Mouse (Mus musculus) forebrain, postnatal 0 days (tissue): ENCODE data around the gene Wipf1. TPM values are rescaled to one million over a fixed set of nuclear protein-coding genes. Genes with fewer than 3 reads are reported as not detected.

Experiments
- ATAC-seq: fragments of 200-750 bp; cut with Nextera tagmentation; 2 replicates; pipeline ENCODE4 v1.8.0; 2017; ENCODE audit warnings: mild to moderate bottlenecking, moderate library complexity
- DNase-seq: peaks from one replicate; pipeline ENCODE4 v3.0.0-alpha.2; 2015
- H3K27ac ChIP-seq: fragments of 300-500 bp; sonication (generic); 2 replicates; pipeline ENCODE4 v1.5.1; 2014; ENCODE audit warnings: low read depth, mild to moderate bottlenecking, antibody characterized with exemption, low read length, moderate library complexity, mixed read lengths
- H3K27me3 ChIP-seq: fragments of 300-500 bp; sonication (generic); 2 replicates; pipeline ENCODE4 v1.6.1; 2014; ENCODE audit warnings: mild to moderate bottlenecking, low read length, mixed read lengths; ENCODE audit not compliant: insufficient read depth
- H3K36me3 ChIP-seq: fragments of 300-500 bp; sonication (generic); 2 replicates; pipeline ENCODE4 v1.6.1; 2014; ENCODE audit warnings: mild to moderate bottlenecking, moderate library complexity; ENCODE audit not compliant: insufficient read depth
- H3K4me1 ChIP-seq: fragments of 300-500 bp; sonication (generic); 2 replicates; pipeline ENCODE4 v1.6.1; 2014; ENCODE audit warnings: antibody characterized with exemption; ENCODE audit not compliant: insufficient read depth
- H3K4me2 ChIP-seq: fragments of 300-500 bp; sonication (generic); 2 replicates; pipeline ENCODE4 v1.6.1; 2014; ENCODE audit warnings: low read depth, mild to moderate bottlenecking, moderate library complexity
- H3K4me3 ChIP-seq: fragments of 300-500 bp; sonication (generic); 2 replicates; pipeline ENCODE4 v1.5.1; 2014; ENCODE audit warnings: low read depth, low read length, mixed read lengths
- H3K9ac ChIP-seq: fragments of 300-500 bp; sonication (generic); 2 replicates; pipeline ENCODE4 v1.6.1; 2014; ENCODE audit warnings: mild to moderate bottlenecking
- H3K9me3 ChIP-seq: fragments of 300-500 bp; sonication (generic); 2 replicates; pipeline ENCODE4 v1.6.1; 2016; ENCODE audit warnings: low read length
- CTCF ChIP-seq: sonication (generic); IDR thresholded peaks from 2 replicates; pipeline ENCODE4 v1.5.1; 2016; ENCODE audit warnings: antibody characterized with exemption, control low read depth, low read depth
- WGBS: fragments of 180-500 bp; shearing (Covaris S2); extraction: QIAGEN DNeasy Blood & Tissue Kit; methylation state at CpG from one replicate; pipeline ENCODE4 v1.1.7; 2014; 5-methylcytosine and 5-hydroxymethylcytosine counted together
- polyA plus RNA-seq: library from polyadenylated mRNA; unstranded; fragments of >200 nt; fragmentation: Nextera tagmentation; extraction: Ambion mirVana; gene quantifications from 2 replicates; pipeline ENCODE4 v1.2.1, GENCODE M21; 2015
- total RNA-seq: library from RNA; depleted of rRNA; stranded (reverse); fragments of >200 nt; gene quantifications from 2 replicates; pipeline ENCODE4 v1.2.3, GENCODE M21; 2014

The Wipf1 gene
- total and polyA plus RNA-seq, 2 experiments from 2014 or later, result 2.0 to 2.4 TPM

DNA sequence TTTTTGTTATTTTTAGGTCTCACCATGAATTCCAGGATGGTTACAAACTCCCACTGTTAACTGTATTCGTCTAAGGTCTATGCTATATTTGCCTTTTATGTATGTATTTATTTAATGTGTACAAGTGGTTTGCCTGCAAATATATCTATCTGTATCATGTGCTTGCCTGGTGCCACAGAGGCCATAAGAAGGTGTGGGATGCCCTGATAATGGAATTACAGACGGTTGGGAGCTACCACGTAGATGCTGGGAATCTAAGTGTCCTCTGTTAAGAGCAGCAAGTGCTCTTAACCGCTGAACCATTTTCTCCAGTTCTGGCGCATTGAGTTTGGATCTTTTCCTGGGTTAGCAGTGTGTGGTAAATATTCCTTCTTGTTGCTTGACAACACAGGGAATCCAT lies 953 bp upstream of the Wipf1 start:
- Histone ChIP-seq H3K9ac (no peak overlapping the region), H3K27ac (no peak overlapping the region), H3K27me3 (peaks cover 9% of the 10 kb centered on the region), H3K4me1 (0 out of 2 replicates have a peak, but pooled peaks cover 7% of the 10 kb centered on the region), H3K4me3 (no peak overlapping the region), H3K9me3 (no peaks in the 10 kb centered on the region), H3K36me3 (no peaks in the 10 kb centered on the region), H3K4me2 (no peak overlapping the region)
- TF ChIP-seq CTCF, result no peak
- 69% methylated on average over 5 of the region's 5 CpGs for WGBS
- no peak for ATAC-seq
- peak; percentile 25 for DNase-seq

DNA sequence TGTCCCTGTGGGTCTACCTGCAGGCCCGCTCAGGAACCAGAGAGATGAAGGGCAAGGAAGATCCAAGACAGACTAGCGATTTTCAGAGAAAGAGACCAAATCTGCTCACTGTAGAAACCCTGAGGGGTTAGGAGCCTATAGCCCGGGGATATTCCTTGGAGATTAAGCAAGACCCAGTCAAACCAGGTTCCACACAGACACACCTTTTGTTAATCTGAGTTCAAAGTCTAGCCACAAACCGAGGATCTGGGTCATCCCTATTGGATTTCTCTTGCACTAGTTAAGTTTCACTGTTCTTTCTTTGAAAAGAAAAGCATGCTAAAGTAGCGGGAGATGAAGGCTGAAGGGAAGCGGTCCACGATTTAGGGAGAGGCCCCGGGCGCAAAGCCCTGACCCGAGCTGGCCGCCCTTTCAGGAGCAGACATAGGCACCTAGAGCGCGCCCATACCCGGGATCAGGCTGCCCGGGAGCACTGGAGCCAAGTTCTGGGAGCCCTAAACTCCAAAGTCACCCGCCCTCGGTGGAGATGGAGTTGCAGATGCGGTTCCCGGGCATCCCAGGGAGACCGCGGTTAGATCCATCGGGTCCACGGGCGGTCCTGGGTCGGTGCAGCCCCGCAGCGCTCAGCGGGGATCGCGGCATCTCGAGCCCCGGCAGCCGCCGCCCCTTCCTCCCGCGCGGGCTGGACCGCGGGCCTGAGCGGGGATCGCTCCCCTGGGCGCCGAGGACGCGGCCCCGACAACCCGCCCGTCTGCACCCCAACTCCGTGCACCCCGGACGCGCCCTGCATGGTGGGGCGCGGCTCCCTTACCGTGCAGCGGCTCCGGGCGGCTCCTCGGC lies 798 bp downstream of the Wipf1 start:
- peak overlapping the region; percentile 58 for H3K9ac ChIP-seq
- no peak overlapping the region for H3K27ac ChIP-seq
- TF ChIP-seq CTCF, result no peak
- WGBS, result 2% methylated on average over 59 of the region's 59 CpGs
- DNase-seq (peak; percentile 14), ATAC-seq (peak; percentile 49)
- H3K4me1 ChIP-seq, result 0 out of 2 replicates have a peak, but pooled peaks cover 7% of the 10 kb centered on the region
- H3K9me3 ChIP-seq, result no peaks in the 10 kb centered on the region
- H3K4me3 ChIP-seq, result peak overlapping the region; percentile 62
- no peaks in the 10 kb centered on the region for H3K36me3 ChIP-seq
- peaks cover 9% of the 10 kb centered on the region for H3K27me3 ChIP-seq
- H3K4me2 ChIP-seq, result peak overlapping the region; percentile 99

DNA sequence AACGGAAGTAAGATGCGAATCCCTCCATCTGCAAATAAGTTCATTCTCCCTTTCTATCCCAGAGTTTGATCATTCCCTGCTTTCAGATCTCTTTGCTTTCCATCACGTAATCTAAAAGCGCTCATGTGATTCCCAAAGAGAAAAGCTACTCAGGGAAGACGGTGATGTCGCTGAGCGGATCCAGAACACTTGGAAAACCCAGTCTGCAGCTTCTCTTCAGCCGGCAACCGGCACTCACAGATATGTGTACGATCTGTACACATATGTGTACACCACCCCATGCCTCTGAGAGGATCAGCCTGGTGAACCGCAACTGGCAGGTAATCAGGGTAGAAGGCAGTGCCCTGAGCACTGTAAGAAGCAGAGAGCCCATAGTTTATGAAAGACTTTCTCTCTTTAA lies 1.6 kb downstream of the Wipf1 start:
- ATAC-seq, result no peak

DNA sequence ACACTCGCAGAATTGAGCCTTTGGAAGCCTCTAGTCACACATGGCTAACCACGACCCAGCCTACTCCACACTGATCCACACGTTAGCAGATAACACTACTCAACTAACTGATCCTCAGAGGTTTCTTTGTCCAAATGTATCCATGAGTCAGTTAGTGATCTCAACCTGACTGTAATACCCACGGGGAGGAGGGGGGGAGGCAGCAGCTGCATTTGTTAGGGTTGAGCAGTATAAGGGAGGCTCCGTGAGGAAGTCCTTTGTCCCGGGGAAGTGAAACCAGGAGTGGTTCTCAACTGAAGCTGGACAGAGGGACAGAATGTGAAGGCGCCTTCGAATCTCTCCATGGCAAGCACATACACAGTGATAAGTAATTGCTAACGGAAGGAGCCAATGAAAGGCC lies 2.8 kb downstream of the Wipf1 start:
- no peaks in the 10 kb centered on the region for H3K9me3 ChIP-seq
- no peak for ATAC-seq
- no peak for TF ChIP-seq CTCF
- DNase-seq, result no peak
- H3K4me2 ChIP-seq, result no peak overlapping the region
- H3K4me1 ChIP-seq, result 0 out of 2 replicates have a peak, but pooled peaks cover 7% of the 10 kb centered on the region
- no peak overlapping the region for H3K9ac ChIP-seq
- no peaks in the 10 kb centered on the region for H3K36me3 ChIP-seq
- no peak overlapping the region for H3K27ac ChIP-seq
- no peak overlapping the region for H3K4me3 ChIP-seq
- 83% methylated on average over 9 of the region's 9 CpGs for WGBS
- peaks cover 9% of the 10 kb centered on the region for H3K27me3 ChIP-seq

More for the DNA sequence above, 1.6 kb downstream of the Wipf1 start:
- Histone ChIP-seq H3K27me3 (peaks cover 9% of the 10 kb centered on the region), H3K4me3 (no peak overlapping the region), H3K4me2 (no peak overlapping the region), H3K9ac (no peak overlapping the region), H3K36me3 (no peaks in the 10 kb centered on the region), H3K27ac (no peak overlapping the region), H3K9me3 (no peaks in the 10 kb centered on the region), H3K4me1 (0 out of 2 replicates have a peak, but pooled peaks cover 7% of the 10 kb centered on the region)
- 80% methylated on average over 11 of the region's 11 CpGs for WGBS
- no peak for TF ChIP-seq CTCF
- DNase-seq, result no peak

DNA sequence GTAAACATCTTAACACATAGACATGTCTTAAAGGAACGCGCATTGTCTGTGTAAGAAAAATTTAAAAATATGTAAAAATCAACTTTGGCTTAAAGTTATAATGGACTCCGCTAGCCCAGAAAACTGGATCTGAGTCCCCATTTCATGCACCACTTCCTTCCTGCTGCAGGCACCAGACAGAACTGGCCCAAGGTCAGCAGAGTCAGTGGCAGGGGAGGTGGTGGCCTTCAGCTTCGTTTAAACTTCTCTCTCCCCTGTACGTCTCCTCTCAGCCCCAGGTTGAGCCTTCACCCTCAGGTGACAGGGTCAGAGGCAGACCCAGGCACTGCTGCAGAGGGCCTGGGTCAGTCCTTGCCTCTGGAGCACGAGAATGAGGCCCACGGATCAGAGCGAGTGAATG lies 6.6 kb downstream of the Wipf1 start:
- H3K4me2 ChIP-seq, result no peak overlapping the region
- H3K9me3 ChIP-seq, result no peaks in the 10 kb centered on the region
- peaks cover 9% of the 10 kb centered on the region; the same call in 1 of the 2 replicates for H3K27me3 ChIP-seq
- H3K4me3 ChIP-seq, result no peak overlapping the region
- H3K9ac ChIP-seq, result no peak overlapping the region
- no peak overlapping the region for H3K27ac ChIP-seq
- DNase-seq (no peak), ATAC-seq (no peak)
- TF ChIP-seq CTCF, result no peak
- H3K4me1 ChIP-seq, result no peaks in the 10 kb centered on the region
- H3K36me3 ChIP-seq, result no peaks in the 10 kb centered on the region
- WGBS, result 80% methylated on average over 8 of the region's 8 CpGs

DNA sequence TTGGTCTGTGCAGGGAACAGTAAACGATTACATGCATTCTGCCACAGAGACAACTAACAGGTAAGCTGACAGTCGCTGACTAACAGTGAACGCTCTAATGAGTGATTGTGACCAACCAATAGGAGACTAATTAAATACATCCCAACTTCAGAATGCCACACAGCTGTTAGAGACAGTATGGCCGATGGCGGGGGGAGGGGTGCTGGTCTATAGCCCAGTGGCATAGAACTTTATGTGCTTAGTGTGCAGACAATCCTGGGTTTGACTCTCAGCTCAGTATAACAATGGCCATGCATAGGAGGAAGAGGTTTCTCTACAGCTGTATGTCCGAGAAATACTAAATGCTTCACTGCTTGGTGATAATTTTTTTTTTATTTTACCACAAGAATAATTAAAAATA lies 7.2 kb downstream of the Wipf1 start:
- no peak overlapping the region for H3K4me3 ChIP-seq

DNA sequence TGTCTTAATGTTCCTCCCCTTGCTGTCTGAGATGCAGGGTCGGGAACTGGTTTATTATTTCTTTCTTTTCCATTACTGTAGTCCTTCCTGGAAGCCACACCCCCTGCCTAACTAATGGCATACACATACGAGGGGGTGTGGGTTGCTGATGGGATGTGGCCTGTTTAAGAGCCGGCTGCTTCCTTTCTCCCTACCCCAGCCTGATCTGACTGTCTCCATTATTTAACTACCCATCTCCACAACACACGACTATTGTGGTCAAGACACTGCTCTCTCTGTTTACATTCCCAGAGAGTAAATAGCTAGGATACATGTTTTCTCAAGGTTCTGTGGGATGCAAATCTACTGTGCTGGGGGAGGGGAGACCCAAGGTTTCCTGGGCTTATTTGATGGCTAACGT lies 7.8 kb downstream of the Wipf1 start:
- no peaks in the 10 kb centered on the region for H3K9me3 ChIP-seq
- no peak for TF ChIP-seq CTCF
- no peaks in the 10 kb centered on the region for H3K4me1 ChIP-seq
- H3K27ac ChIP-seq, result no peak overlapping the region
- H3K9ac ChIP-seq, result no peak overlapping the region
- H3K4me3 ChIP-seq, result no peak overlapping the region
- ATAC-seq (peak; percentile 54), DNase-seq (no peak)
- H3K27me3 ChIP-seq, result no peaks in the 10 kb centered on the region
- H3K36me3 ChIP-seq, result no peaks in the 10 kb centered on the region
- H3K4me2 ChIP-seq, result no peak overlapping the region
- 34% methylated on average over 5 of the region's 5 CpGs for WGBS

More for the DNA sequence above, 7.2 kb downstream of the Wipf1 start:
- Histone ChIP-seq H3K36me3 (no peaks in the 10 kb centered on the region), H3K4me2 (no peak overlapping the region), H3K9me3 (no peaks in the 10 kb centered on the region), H3K9ac (no peak overlapping the region), H3K27ac (no peak overlapping the region), H3K4me1 (no peaks in the 10 kb centered on the region), H3K27me3 (peaks cover 4% of the 10 kb centered on the region; the same call in 1 of the 2 replicates)
- DNase-seq, result no peak
- no peak for ATAC-seq
- TF ChIP-seq CTCF, result no peak
- 50% methylated on average over 6 of the region's 6 CpGs for WGBS
